Mouse (Mus musculus) testis, adult 2 months (tissue): ENCODE data around the gene Hnf4a.

Experiments
- CTCF ChIP-seq: fragments of 200-500 bp; IDR thresholded peaks from 2 replicates; pipeline ENCODE4 v1.5.1; 2012; ENCODE audit warnings: low read depth, mild to moderate bottlenecking, inconsistent platforms, low read length, moderate library complexity; ENCODE audit not compliant: control insufficient read depth, insufficient read depth, insufficient replicate concordance
- POLR2A ChIP-seq: fragments of 200-500 bp; IDR thresholded peaks from 2 replicates; pipeline ENCODE4 v1.6.1; 2012; ENCODE audit warnings: low read depth, mild to moderate bottlenecking, inconsistent platforms, low read length, moderate library complexity; ENCODE audit not compliant: control insufficient read depth

- TF ChIP-seq POLR2A (no peak), CTCF (no peak)
Observed at GRCm38 (mm10) chr2:163584088-163584426, 77.4 kb downstream of the Hnf4a start.
